Mouse (Mus musculus) embryonic fibroblast, embryonic 13.5 days (primary cell): ENCODE results near the gene Epo.

Source experiments
- CTCF ChIP-seq: IDR thresholded peaks from 2 replicates; pipeline ENCODE4 v1.5.1; 2011; ENCODE audit warnings: mild to moderate bottlenecking, control low read depth, low read length, moderate library complexity, borderline replicate concordance; ENCODE audit not compliant: insufficient read depth
- POLR2A ChIP-seq: IDR thresholded peaks from 2 replicates; pipeline ENCODE4 v1.6.1; 2011; ENCODE audit warnings: low read depth, mild to moderate bottlenecking, control low read depth, low read length, moderate library complexity

- TF ChIP-seq CTCF: no peak
- TF ChIP-seq POLR2A: no peak
Observed at GRCm38 (mm10) chr5:137487616-137488015, 45.4 kb downstream of the Epo start.
